Mouse (Mus musculus) c-Kit-positive CD71-negative TER-119-negative erythroid progenitor cells, embryonic 14.5 days (primary cell): ENCODE data around the gene Rpl10.

Experiments used
- DNase-seq: peaks from one replicate; pipeline ENCODE4 v3.0.0-alpha.2; 2013; ENCODE audit warnings: low read depth

Rpl10 gene

DNA sequence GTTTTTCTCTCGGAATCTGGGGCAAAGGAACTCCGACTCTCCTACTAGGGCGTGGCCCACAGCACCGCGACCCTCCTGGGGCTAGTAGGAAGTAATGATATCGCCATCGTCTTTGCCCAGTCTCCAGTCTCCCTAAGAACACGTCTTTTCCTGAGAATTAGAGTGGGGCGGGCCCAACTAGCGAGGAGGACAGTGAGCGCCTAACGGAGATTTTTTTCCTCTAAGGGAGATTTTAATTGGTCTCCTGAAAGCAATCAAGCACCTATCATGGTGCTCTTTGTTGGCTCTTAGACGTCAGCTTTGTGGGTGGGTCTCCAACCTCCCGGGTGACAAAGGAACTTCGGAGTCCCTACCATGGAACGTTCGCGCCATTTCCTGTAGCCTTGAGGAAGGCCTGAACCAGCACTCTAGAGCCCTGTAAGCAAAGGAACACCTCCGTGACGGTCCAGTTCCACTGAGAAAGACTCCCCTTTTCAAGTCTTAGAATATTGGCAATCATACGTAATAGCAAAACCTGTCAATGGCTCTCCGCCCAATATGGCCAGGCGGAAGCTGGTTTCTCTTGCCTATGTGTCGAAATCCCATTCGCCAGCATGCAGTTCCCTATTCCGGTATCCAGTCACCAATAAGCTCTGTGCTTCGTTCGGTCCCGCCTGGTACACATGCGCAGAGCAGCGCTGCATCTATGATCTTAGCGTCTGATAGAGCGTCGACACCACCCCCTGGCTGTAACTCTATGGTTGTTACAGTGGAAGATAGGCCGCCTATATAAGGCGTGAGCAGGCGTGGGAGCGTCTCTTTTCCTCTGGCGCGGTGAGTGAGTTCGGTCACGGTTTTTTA, at the start of gene Rpl10:
Gene Rpl10, plus strand, starts transcription at position 751 of the 840 bp plus-strand sequence.
- peak; percentile 87 for DNase-seq

DNA sequence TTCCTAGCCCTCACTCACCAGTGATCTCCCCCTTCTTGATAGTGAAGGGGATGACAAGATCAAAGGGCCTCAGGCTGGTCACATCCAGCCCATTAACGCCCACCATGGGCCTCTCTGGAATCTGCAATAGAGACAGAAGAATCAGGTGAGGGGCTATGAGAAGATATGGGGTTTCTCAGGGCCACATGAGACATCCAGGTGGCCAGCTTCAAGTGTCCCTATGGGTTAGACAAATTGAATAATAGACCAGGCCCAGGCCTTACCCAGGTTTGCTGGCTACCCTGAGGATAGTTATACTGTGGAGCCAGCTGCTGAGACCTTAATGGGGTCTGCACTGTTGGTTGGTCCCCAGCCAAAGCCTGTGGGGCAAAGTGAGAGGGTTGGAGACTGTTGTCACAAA, 40.6 kb upstream of the Rpl10 start:
- DNase-seq = no peak

DNA sequence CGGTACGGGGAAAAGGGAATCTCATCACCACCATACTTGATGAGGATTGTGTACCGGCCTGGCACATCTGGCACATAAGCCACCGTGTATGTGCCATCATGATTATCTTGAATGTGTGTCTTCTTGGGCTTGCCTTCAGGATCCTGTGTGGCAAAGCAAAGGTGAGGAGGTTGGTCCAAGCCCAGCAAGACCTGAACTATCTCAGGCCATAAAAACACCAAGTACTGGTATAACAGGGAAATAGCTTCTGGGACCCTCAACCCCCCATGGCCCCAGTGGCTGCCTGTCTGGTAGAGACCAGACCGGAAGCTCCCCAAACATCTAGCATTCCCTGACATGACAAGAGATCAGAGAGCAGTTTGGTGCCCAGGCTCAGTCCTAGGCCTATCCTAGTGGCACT, 37.4 kb upstream of the Rpl10 start:
- DNase-seq = no peak

DNA sequence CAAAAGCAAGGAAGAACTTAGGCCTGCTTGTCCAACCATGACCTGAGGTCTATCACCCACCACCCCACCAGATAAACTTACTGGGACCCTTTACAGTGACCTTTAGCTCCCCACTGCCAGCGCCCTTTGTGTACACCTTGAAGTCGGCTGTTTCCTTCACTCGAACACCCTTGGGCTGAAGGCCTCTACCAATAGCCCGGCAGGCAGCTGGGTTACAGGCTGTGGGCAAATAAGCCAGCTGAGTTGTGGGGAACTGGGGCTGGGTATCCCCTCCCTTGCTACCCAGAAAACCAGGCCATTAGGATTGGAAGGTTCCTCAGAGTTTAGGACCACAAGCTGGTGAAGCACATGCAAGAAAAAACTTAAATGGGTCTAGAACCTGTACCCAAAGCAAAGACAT, 30.3 kb upstream of the Rpl10 start:
- DNase-seq = no peak

DNA sequence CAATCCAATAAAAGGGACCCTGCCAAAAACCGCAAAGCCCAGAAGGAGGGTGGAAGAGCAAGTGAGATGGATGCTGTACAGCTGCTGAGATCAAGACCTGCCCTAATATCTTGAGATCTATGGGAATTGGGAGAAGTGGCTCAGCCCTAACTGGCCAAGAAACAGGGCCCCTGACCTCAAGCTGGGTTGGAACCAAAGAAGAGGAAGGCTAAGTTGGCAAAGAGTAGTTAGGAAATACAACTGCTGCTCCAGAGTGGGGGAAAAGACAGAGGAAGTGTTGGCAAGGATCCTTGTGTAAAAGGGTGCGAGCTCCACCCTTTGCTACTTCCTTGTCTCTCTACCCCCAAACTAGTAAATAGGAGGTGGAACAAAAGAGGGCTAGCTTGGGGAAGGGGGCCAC, 27.2 kb upstream of the Rpl10 start:
- no peak for DNase-seq

DNA sequence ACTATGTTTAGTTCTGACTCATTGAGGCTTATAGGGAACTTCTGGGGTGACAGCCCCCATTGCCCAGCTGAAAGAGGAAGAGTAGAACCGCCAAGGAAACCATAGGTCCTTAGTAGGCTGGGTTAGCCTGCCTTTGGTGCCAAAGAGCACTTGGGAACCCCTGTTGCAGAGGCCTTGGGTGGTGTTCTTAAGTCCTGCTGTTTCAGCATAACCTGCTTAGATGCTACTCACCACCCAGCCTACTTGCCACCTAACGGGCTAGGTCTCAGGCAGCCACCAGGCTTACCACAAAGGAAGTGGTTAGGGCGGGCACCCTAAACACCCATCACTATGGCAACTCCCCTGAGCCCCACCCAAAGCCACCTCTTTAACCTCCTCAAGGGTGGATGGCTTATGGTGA, 26.8 kb upstream of the Rpl10 start:
- peak; percentile 58 for DNase-seq

DNA sequence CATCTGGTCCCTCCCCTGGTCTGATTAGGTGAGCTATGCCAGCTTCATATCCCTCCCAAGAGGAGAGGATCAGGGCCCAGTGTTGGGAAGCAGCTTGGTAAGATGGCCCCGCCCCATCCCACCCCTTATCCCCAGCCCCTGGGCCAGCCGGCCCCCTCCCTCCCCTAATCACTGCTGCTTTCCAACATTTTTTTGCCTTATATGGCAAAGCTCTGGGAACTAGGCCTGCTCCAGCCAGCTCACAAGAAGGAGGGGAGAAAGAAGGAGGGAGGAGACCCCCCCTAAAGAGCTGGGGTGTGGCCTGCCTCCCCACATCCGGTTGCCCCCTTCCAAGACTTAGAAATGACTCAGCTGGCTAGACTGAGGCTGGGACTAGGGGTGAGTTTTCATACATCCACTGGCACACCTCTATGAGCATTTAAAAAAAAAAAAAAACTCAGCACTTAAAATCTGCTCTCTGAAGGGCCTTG, 26.0 kb upstream of the Rpl10 start:
- DNase-seq = no peak

DNA sequence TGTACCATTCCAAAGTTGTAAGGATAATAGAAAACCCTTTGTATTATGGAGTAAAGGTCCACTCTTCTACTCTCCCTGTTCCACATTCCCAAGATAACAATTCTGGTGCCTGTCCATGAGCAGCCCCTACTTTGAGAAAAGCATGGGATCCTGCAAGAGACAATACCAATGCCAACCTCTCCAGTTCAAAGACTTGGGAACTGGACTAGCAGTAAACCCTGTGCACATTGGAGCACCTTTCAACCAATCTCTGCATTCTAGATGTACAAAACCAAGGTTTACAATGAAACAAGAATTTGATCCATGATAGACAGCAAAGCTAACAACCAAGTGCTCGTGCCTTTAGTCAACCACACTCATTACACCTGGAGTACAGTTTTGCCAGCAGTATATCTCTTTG, 25.5 kb upstream of the Rpl10 start:
- no peak for DNase-seq

DNA sequence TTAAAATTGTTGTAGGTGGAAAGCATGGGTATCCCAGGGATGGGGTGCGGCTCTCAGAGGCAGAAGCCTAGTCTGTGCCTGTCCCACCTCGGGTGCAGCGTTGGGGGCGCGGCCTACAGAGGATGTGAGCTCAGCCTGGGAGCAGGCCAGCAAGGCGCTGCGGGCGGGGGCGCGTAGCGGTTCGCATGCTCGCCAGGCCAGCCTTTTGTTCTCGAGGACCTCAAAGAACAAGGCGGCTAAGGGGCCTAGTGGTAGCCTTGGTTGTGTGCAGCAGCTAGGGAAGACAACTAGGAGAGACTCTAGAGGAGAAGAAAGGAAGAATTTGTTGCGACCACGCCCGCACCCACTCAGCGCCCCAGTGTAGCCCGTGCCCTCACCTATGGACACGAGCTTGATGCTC, 24.9 kb upstream of the Rpl10 start:
- no peak for DNase-seq

DNA sequence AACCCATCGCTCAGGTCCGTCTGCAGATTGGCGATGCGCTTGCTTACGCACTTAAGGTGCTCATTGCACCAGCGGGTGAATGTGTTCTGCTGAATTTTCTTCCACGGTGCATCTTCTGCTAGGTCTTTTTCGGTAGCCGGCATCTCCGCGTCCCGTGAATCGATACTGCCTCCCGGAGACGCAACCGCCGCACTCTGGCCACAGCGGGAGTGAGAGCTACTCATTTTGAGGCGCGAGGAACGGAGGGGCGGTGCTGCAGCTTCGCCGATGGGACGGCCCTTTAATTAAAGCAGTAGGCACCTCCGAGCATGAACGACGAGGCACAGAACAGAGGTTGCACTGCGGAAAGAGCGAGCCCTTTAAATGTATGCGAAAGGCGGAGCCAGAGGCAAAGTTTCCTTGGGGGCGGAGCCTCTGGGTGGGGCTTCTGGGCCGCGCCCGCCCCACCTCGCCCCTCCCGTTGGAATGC, 24.4 kb upstream of the Rpl10 start:
- DNase-seq = peak; percentile 74

DNA sequence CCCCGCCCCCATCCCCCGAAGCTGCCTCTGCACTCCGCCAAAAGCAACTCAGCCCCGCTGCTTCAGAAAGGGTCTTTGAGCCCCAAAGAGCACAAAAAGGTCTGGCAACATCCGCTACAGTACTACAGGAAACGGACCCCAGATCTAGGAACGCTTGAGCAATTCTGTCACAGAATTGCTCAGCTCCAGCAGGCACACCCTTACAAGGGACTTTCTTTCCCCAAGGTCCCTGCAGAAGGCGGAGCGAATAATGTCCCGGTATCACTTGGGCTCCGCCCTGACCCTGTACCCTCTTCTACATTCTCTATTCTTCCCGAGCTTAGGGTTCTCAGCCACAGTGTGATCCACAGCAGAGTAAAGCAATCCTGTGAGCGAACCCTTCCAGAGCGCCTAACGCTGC, 23.9 kb upstream of the Rpl10 start:
- no peak for DNase-seq

DNA sequence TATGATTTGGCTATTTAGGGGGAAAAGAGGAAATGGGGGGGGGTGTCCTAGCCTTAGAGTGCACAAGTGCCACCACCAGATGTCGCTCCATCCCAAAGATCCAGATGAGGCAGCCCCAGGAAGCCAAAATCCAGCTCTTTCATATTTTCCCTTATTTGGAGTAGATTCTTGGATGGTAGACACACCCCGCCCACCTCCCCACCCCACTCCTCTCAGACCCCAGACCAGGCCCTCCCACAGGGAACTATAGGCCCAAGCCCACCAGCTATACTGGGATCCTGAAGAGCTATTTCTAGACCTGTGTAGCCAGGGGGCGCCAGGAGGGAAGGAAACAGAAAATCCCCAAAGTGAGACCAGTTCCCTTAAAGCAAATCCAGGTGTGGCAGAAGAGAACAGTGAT, 22.0 kb upstream of the Rpl10 start:
- no peak for DNase-seq

DNA sequence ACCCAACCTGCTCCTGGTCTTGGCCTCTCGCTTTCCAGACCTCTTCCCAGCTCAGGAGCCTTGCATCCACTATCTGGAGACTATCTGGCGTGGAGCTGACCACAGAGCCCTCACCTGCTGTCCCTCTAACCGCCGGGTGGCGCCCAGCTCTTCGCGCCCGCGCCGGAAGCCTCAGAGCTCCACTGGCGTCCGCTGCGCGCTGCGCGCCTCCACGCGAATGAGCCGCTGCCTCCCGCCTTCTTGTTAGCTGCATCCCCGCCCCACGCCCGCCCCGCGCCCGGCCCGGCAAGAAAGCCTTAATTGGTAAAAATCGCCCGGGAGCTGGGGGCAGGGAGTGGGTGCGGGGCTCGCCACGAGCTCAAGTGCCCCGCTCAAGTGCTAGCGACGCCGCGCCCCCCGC, 21.0 kb upstream of the Rpl10 start, which contains the start of gene Flna:
Gene Flna, minus strand, starts transcription at position 206 of the 400 bp plus-strand sequence.
- DNase-seq = no peak

DNA sequence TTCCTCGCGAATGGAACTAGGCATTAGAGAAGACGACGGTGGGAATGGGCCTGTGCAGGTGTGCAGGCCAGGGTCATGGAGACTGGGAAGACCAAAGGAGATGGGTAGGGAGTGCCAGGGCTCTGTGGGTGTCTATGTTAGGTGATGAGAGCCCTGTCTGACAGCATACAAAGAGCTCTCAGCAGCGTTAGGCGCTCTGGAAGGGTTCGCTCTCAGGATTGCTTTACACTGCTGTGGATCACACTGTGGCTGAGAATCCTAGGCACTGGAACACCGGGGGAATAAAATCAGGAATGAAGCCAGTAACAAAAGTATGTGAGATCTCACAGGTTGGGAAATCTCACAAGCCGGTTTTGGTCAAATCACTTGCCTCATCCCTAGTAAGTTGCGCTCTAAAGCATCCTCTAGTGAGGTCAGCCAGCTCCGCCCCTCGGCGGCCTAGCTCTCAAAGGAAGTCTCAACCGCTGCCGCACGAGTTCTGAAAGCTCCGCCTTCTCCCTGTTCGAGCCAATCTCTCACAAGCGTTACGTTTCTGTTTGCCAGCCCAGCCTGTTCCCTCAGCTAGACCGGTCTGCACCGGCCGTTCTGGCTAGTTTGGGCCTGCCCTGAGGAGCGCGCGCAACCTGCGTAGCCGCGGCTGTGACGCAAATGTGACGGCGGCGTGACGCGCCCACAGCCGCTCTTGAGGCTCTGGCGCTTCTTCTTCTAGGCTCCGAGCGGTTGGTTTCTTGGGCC, 16.3 kb upstream of the Rpl10 start, which contains the start of gene Emd:
Gene Emd, plus strand, starts transcription at position 535 of the 735 bp plus-strand sequence.
- DNase-seq = peak; percentile 72

DNA sequence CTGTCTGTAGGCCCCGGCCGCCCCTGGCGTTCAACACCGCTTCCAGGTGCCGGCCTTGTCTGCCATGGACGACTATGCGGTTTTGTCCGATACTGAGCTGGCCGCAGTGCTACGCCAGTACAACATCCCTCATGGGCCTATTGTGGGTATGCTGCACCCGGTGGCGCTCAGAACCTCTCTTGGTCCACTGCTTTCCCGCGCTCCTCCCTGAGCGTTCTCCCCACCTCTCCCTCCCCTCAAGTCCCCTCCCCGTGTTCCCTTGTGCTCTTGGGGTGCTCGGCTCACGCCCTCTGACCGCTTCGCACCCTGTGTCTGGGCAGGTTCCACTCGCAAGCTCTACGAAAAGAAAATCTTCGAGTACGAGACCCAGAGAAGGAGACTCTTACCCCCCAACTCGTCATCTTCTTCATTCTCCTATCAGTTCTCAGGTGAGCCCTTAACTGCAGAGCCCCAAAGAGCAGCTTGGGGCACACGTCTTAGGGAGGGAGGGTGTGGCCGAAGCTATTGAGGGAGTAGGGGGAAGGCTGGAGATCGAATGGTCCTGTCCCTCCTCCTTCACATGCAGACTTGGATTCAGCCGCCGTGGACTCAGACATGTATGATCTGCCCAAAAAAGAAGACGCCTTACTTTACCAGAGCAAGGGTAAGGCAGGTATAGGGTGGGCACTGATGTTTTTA, 15.6 kb upstream of the Rpl10 start:
- DNase-seq = no peak

DNA sequence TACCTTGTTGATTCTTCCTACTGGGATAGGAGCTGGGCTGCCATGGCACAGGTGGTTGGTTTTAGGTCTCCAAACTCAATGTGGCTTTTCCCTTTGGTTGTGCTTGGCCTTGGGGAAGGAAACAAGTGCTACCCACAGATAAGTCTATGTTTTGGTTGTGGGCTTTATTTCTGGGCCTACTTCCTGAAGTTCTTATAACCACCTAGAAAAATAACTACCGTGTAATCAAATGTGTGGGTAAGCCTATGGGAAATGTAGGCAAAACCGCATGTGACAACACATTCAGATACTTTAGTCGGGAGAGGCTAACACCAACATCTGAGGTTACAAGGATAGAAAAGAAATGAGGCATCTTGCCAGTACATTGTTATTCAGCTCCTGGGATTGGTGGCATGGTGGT, 12.9 kb upstream of the Rpl10 start:
- DNase-seq = no peak

DNA sequence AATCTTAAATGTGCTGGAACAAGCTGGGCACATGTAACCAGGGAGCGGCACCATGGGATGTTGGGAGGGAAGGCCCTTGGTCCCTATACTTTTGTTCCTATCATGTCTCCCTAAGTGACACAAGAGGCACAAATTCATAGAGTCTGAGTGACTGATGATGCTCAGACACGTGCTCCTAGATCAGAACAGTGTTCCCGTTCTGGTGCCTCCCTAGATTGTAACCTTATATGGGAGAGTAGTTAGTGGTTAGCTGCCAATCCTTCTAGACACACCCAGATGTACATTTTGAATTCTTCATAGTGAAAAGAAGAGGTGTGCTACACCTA, 913 bp upstream of the Rpl10 start:
- no peak for DNase-seq

DNA sequence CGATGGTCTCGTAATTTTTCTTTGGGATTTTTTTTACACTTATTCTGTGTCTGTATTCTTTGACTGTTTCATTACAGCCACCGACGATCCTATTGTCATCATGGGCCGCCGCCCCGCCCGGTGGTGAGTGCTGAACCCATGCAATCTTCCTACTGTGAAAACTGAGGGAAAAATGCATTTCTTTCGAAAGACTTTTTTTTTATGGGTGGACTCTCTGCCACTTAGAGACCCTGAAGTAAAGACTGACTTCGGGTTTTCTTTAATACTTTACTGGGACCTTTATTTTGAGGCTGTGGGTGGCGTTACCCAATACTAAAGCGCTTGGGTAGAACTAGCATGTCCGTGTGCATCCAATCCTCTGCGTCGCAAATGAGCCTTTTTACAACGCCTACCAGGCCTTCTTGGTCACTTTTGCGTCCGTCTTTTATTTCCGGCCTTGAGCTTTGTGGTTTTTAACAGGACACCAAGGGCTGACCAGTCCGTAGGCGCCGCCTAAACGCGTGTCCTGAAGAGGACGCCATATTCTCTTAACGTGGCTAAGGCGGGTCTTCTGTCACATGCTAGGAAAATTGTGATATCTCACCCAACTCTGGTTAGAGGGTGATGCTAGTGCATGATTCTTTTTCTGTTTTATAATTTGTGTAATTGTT, 415 bp downstream of the Rpl10 start:
- no peak for DNase-seq

DNA sequence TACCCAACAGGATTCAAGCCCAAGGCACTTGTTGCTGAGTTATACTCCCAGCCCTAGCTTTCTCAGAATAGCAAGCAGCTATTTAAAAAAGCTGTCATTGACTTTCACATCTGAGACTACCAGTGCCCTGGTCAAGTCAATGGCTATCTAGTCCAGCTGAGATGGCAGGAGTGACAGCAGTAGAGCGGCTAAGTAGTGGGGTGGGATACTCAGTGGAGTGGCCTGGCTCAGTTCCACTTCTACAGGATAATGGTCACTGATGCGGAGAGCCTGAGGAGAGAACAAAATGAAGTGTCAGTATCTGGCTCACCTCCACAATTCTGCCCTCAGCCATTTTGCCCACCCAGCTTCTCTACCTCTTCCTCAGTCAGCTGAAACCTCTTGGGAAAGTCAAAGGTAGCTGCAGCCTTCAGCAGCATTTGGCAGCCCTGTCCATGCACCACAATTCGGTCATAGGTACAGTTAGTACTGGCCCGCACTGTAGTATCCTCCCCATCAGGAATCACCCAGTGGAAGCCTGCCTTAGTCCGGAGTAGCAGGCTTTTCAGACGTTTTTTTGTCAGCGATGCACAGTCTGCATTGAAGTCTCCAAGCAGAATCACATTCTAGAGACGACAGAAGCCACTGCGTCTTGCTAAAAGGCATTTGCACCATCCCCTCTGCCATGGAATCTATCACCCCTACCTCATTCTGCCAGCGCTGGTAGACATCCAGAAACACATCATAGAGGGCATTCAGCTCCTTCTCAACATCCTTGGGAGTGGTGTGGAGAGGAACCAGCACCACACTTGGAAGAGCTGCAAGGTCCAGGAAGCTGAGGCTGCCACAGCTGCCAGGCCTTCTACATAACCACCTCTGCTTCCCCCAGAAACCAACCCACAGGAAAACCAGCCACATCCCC, 3.1 kb downstream of the Rpl10 start:
- no peak for DNase-seq

DNA sequence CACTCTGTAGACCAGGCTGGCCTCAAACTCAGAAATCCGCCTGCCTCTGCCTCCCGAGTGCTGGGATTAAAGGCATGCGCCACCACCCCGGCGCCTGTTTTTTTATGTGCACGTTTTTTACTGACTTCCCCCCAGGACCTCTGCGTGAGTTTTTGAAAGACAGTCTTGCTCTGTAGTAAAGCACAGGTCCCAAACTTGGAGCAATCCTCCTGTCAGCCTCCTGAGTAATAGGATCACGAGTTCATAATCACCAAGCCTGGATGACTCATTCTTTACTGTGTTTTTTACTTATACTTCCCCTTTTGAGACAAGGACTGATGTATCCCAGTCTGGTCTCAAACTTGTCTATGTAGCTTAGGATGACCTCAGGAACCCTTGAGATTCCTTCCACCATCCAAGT, 7.3 kb downstream of the Rpl10 start:
- no peak for DNase-seq
